Mouse (Mus musculus): ENCODE results near the gene Tubb4a. TPM values are rescaled to one million over a fixed set of nuclear protein-coding genes. Genes with fewer than 3 reads are reported as not detected.
A peak's percentile ranks its signal among the peaks of the same experiment; 100 is the strongest.

The Tubb4a gene
- polyA plus RNA-seq, 1 experiment from 2014 or later = 253 TPM

DNA sequence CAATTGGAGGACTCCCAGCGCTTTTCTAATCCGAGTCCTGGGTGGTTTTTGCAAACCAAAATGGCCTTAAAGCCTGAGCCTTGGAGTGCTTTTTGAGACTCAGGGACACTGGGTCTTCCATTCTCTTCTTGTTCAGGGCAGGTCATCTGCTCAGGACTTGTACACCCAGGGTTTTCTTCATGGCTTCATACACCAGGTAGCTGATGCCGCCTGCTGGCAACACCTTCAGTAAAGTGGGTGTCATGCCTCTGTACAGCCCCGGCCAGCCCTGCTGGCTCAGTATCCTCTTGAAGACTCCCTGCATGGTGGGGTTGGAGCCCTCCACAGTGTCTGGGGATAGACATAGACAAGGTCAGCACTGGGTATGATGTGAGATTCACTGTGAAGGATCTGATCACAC lies 54.7 kb downstream of the Tubb4a start:
- peaks cover 25% of the 10 kb centered on the region for H3K4me1 ChIP-seq
- H3K9me3 ChIP-seq = no peaks in the 10 kb centered on the region
- peak overlapping the region; percentile 88; the same call in 1 of the 2 replicates for H3K27ac ChIP-seq (replicated peaks)
- ATAC-seq (replicated peaks) = no peak
- WGBS = 79% methylated on average over 4 of the region's 4 CpGs
- peaks cover 11% of the 10 kb centered on the region; the same call in 1 of the 2 replicates for H3K36me3 ChIP-seq
- H3K4me2 ChIP-seq (replicated peaks) = peak overlapping the region; percentile 62; the same call in 1 of the 2 replicates
- no peak overlapping the region; the same call in 1 of the 2 replicates for H3K4me3 ChIP-seq
- no peak overlapping the region for H3K9ac ChIP-seq (replicated peaks)
- no peaks in the 10 kb centered on the region for H3K27me3 ChIP-seq

DNA sequence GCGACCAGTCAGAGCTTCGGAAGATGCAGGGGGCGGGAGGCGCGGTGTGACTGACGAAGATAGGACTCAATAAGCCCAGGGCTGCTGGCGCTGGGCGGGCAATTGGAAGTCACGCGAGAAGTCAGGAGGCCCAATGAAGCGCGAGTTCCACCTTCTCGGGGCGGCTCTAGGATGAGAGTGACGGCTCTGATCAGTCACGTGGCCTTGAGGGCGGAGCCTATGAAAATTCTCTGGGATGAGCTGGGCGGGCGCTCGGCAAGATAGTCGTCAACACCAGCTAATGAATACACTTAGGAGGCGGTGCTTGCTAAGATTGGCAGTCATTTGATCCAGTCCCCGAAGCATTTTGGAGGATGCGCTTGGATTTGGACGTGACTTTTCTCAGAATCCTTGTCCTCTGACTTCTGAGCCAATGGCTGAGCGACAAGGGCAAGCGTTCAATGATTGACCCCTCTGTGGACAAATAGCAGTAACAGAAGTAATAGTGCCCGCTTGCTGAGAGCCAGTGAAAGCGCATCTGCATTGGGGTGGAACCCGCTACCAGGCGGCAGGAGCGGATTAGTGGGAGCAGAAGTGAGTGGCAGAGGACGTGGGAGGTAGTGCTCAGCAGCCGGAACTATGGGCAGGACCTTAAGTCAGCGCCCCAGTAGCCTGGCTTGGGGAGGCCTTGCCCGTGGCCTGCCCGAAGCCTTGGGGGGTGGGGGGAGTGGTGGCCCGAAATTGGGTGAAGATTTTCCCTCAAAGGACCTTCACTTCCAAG lies 55.7 kb downstream of the Tubb4a start:
- Histone ChIP-seq H3K9me3 (no peaks in the 10 kb centered on the region), H3K4me3 (peak overlapping the region; percentile 94), H3K36me3 (peaks cover 21% of the 10 kb centered on the region), H3K4me1 (peaks cover 25% of the 10 kb centered on the region), H3K27ac (replicated peaks) (peak overlapping the region; percentile 88), H3K9ac (replicated peaks) (peak overlapping the region; percentile 49), H3K27me3 (no peaks in the 10 kb centered on the region), H3K4me2 (replicated peaks) (peak overlapping the region; percentile 62)
- peak; percentile 96 for ATAC-seq (replicated peaks)
- WGBS = under 1% methylated on average over 38 of the region's 38 CpGs

DNA sequence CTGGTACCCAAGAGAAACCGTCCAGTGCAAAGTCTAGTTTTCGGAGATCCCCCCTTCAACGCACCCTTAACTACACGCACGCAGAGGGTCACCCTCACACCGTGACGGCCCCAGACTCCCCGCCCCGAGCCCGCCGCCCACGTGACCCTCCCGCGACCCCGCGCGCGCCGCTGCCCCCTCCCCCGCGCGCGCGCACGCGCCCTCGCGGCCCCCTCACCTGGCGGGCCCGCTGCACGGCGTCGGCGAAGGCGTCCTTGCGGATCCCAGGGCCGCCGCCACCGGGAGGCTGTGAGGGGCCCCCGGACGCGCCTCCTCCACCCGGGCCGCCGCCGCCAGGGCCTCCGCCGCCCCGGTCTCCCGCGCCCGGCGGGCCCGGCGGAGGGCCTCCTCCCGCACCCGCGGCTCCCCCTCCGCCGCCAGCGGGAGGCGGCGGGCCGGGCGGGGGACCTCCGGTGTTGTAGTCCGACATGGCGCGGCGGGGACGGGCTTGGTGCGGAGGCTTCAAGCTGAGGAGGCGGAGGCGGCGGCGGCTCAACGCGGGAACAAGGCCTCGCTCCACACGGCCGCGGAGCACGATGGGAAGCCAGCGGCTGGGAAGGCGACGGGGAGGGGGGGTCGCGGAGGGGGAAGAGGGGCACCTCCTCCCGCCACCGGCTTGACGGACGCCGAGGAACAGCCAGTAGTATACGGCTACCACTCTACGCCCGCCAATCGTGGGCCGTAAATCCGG lies 56.5 kb downstream of the Tubb4a start, which contains the start of gene Khsrp:
Gene Khsrp, minus strand, starts transcription at position 592 of the 730 bp plus-strand sequence.
- H3K4me1 ChIP-seq = peaks cover 25% of the 10 kb centered on the region
- H3K27me3 ChIP-seq = no peaks in the 10 kb centered on the region
- peaks cover 28% of the 10 kb centered on the region for H3K36me3 ChIP-seq
- no peak; the same call in 1 of the 2 replicates for ATAC-seq (replicated peaks)
- peak within 1 kb of the TSS; percentile 94 for H3K4me3 ChIP-seq
- no peaks in the 10 kb centered on the region for H3K9me3 ChIP-seq
- WGBS = 1% methylated on average over 97 of the region's 99 CpGs
- H3K27ac ChIP-seq (replicated peaks) = peak within 1 kb of the TSS; percentile 94
- H3K9ac ChIP-seq (replicated peaks) = peak within 1 kb of the TSS; percentile 99
- peak within 1 kb of the TSS; percentile 75 for H3K4me2 ChIP-seq (replicated peaks)

Other genes with a start within 250 kb of the Tubb4a start
- not detected in 2 replicates for gene Acsbg2, start 213.3 kb downstream of the Tubb4a start, polyA plus RNA-seq (2015; fragmentation: Nextera tagmentation; extraction: Ambion mirVana)
- gene 1700061G19Rik, start 212.3 kb downstream of the Tubb4a start, polyA plus RNA-seq (2015; fragmentation: Nextera tagmentation; extraction: Ambion mirVana) = 0.43 and 0.50 TPM in 2 replicates
- 88.4 and 91.1 TPM in 2 replicates for gene Mllt1, start 152.4 kb downstream of the Tubb4a start, polyA plus RNA-seq (2015; fragmentation: Nextera tagmentation; extraction: Ambion mirVana)
- not detected in 2 replicates for gene Acer1, start 105.7 kb downstream of the Tubb4a start, polyA plus RNA-seq (2015; fragmentation: Nextera tagmentation; extraction: Ambion mirVana)
- gene Clpp, start 97.5 kb downstream of the Tubb4a start, polyA plus RNA-seq (2015; fragmentation: Nextera tagmentation; extraction: Ambion mirVana) = 162 and 175 TPM in 2 replicates
- gene Alkbh7, start 90.4 kb downstream of the Tubb4a start, polyA plus RNA-seq (2015; fragmentation: Nextera tagmentation; extraction: Ambion mirVana) = 43.7 and 46.2 TPM in 2 replicates
- gene Pspn, start 87.8 kb downstream of the Tubb4a start, polyA plus RNA-seq (2015; fragmentation: Nextera tagmentation; extraction: Ambion mirVana) = 0.45 and 0.55 TPM in 2 replicates
- gene Gtf2f1, start 76.5 kb downstream of the Tubb4a start, polyA plus RNA-seq (2015; fragmentation: Nextera tagmentation; extraction: Ambion mirVana) = 80.4 and 81.7 TPM in 2 replicates
- 0.31 and 0.47 TPM in 2 replicates for gene Gm17949, start 76.3 kb downstream of the Tubb4a start, polyA plus RNA-seq (2015; fragmentation: Nextera tagmentation; extraction: Ambion mirVana)
- 35.2 and 37.0 TPM in 2 replicates for gene Khsrp, start 56.3 kb downstream of the Tubb4a start, polyA plus RNA-seq (2015; fragmentation: Nextera tagmentation; extraction: Ambion mirVana)
- not detected in 2 replicates for gene Slc25a41, start 46.1 kb downstream of the Tubb4a start, polyA plus RNA-seq (2015; fragmentation: Nextera tagmentation; extraction: Ambion mirVana)
- 1.3 and 2.0 TPM in 2 replicates for gene Crb3, start 28.7 kb downstream of the Tubb4a start, polyA plus RNA-seq (2015; fragmentation: Nextera tagmentation; extraction: Ambion mirVana)
- gene Slc25a23, start 27.9 kb downstream of the Tubb4a start, polyA plus RNA-seq (2015; fragmentation: Nextera tagmentation; extraction: Ambion mirVana) = 27.6 and 29.1 TPM in 2 replicates
- 3.9 and 4.4 TPM in 2 replicates for gene Dennd1c, start 9.3 kb downstream of the Tubb4a start, polyA plus RNA-seq (2015; fragmentation: Nextera tagmentation; extraction: Ambion mirVana)
- 10.2 and 10.3 TPM in 2 replicates for gene Tnfsf9, start 17.5 kb upstream of the Tubb4a start, polyA plus RNA-seq (2015; fragmentation: Nextera tagmentation; extraction: Ambion mirVana)
- gene Cd70, start 62.0 kb upstream of the Tubb4a start, polyA plus RNA-seq (2015; fragmentation: Nextera tagmentation; extraction: Ambion mirVana) = 0.28 TPM in 1 of 2 replicates, not detected in the other
- gene Tnfsf14, start 106.4 kb upstream of the Tubb4a start, polyA plus RNA-seq (2015; fragmentation: Nextera tagmentation; extraction: Ambion mirVana) = not detected in 2 replicates
- gene C3, start 140.4 kb upstream of the Tubb4a start, polyA plus RNA-seq (2015; fragmentation: Nextera tagmentation; extraction: Ambion mirVana) = 0.59 and 0.93 TPM in 2 replicates
- 17.0 and 17.7 TPM in 2 replicates for gene Gpr108, start 160.7 kb upstream of the Tubb4a start, polyA plus RNA-seq (2015; fragmentation: Nextera tagmentation; extraction: Ambion mirVana)
- 12.4 and 15.4 TPM in 2 replicates for gene Trip10, start 161.7 kb upstream of the Tubb4a start, polyA plus RNA-seq (2015; fragmentation: Nextera tagmentation; extraction: Ambion mirVana)
- 1.2 and 1.5 TPM in 2 replicates for gene Vav1, start 191.3 kb upstream of the Tubb4a start, polyA plus RNA-seq (2015; fragmentation: Nextera tagmentation; extraction: Ambion mirVana)